Mouse (Mus musculus): ENCODE results near the gene Tifab. TPM values are rescaled to one million over a fixed set of nuclear protein-coding genes. Genes with fewer than 3 reads are reported as not detected.

Gene Tifab
- total RNA-seq, 1 experiment, result 0.13 TPM

DNA sequence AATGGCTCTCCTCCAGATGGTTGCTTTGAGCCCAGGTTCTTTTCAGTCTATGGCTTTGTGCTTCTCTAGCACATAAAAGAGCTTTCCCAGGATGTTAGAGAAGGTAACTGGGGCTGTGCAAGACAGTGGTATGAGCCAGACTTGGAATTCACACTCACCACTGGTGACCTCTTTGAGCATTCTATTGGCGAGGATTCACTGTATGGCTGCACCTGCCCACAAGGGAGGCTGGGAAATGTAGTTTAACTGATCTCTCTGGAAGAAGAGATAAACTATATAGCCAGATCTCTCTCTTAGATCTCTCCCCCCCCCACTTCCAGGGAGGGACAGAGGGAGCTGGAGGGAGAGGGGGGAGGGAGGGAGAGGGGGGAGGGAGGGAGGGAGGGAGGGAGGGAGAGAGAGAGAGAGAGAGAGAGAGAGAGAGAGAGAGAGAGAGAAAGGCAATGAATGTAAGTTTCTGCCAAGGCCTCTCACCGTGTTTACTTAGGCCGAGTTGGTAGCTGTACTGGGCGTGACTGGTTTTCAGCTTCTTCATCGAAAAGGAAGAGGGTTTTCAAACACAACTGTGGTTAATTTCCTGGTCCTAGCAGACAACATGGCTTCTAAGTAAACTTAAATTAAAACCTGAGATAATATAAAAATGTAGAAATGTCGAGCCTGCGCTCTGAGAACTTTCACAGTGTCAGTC lies 25.8 kb downstream of the Tifab start:
- H3K9ac ChIP-seq (ENCODE audit: insufficient read depth, low read depth, low read length, poor library complexity, severe bottlenecking), result no peak overlapping the region
- H3K36me3 ChIP-seq (ENCODE audit: control insufficient read depth, insufficient read depth, low read length, poor library complexity, severe bottlenecking), result no peaks in the 10 kb centered on the region
- TF ChIP-seq ZC3H11A (IDR thresholded peaks at IDR 0.05; ENCODE audit: borderline replicate concordance, low read depth, low read length) (no peak), HCFC1 (IDR thresholded peaks at IDR 0.05; ENCODE audit: borderline replicate concordance, insufficient read depth, low read length) (peak; percentile 63)
- H3K27ac ChIP-seq (ENCODE audit: insufficient read depth, low read depth, low read length, poor library complexity, severe bottlenecking), result no peak overlapping the region
- H3K9me3 ChIP-seq (ENCODE audit: control insufficient read depth, insufficient read depth, low read depth, low read length), result no peaks in the 10 kb centered on the region
- no peak for DNase-seq (ENCODE audit: low read depth, low spot score)
- in situ Hi-C loops (cut with MboI; ENCODE audit: low sequenced_read_pairs in 2 of 2, unreplicated experiment in 2 of 2), result no loop called here
- no peaks in the 10 kb centered on the region for H3K4me1 ChIP-seq (ENCODE audit: control insufficient read depth in 2 of 2, insufficient read depth in 2 of 2, low read length in 2 of 2, poor library complexity in 1 of 2)
- no peak overlapping the region for H3K4me3 ChIP-seq (ENCODE audit: insufficient read depth in 1 of 2, low read depth in 1 of 2, low read length in 2 of 2, poor library complexity in 1 of 2, severe bottlenecking in 1 of 2)

DNA sequence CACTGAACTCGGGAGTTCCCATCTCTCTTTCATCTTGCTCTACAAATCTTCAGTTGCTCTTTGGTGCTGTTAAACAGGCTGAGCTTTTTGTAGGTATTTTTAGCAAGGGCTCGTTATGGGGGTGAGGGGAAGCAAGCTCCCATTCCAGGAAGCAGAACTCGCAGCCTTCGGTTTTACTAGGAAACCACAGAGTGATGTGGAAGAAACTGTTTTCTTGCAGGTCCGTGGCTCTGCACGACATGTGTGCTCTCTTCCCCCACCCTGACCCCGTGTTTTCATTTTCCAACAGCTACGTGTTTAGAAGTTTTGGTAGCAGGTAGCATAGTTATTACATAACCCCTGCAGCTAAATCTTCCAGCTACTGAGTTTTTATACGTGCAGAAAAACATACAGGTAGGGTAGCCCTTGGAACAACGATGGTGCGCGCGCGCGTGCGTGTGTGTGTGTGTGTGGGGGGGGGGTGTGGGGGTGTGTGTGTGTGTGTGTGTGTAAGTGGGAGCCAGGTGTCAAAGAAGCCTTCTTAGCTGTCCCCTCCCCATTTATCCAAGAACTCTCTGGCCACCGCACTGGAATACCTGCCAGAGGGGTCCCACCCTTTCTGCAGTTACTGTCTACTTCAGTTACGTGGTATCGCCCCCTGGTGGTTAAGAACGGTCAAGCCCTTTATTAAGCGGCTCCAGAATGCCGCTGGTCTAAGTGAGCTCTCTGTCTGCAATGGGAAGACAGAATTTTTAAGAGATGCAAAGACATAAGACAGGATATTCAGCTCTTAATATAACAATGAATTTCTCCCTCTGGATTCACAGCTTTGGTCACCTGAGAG lies 27.1 kb downstream of the Tifab start:
- no peak overlapping the region for H3K4me3 ChIP-seq (ENCODE audit: insufficient read depth in 1 of 2, low read depth in 1 of 2, low read length in 2 of 2, poor library complexity in 1 of 2, severe bottlenecking in 1 of 2)
- in situ Hi-C loops (cut with MboI; ENCODE audit: low sequenced_read_pairs in 2 of 2, unreplicated experiment in 2 of 2), result no loop called here

DNA sequence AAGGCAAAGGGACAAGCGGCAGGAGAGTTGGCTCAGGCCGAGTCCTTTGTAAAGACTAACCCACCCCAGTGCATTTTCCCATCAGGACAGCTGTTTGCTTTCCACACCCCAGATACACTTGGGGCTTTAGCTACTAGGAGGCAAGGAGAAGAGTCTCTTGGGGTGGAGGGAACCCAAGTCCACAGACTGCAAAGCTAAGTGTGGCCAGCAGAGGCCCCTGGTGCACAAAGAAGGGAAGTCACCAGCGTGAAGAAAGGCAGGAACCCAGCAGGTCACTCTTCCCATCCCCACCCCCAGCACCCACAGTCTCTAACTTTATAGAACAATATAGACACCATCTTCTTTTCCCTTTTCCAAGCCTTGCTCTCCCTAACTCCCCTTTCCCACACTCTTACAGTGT lies 33.2 kb downstream of the Tifab start:
- H3K36me3 ChIP-seq (ENCODE audit: control insufficient read depth, insufficient read depth, low read length, poor library complexity, severe bottlenecking), result no peaks in the 10 kb centered on the region
- no peak for DNase-seq (ENCODE audit: low read depth, low spot score)
- TF ChIP-seq CHD2 (IDR thresholded peaks at IDR 0.05; ENCODE audit: low read depth, low read length) (no peak), ZC3H11A (IDR thresholded peaks at IDR 0.05; ENCODE audit: borderline replicate concordance, low read depth, low read length) (no peak), ZNF384 (IDR thresholded peaks at IDR 0.05; ENCODE audit: low read depth, low read length) (no peak), HCFC1 (IDR thresholded peaks at IDR 0.05; ENCODE audit: borderline replicate concordance, insufficient read depth, low read length) (no peak), MAFK (IDR thresholded peaks at IDR 0.05; ENCODE audit: insufficient read depth, low read depth, low read length) (no peak)
- H3K4me3 ChIP-seq (ENCODE audit: insufficient read depth in 1 of 2, low read depth in 1 of 2, low read length in 2 of 2, poor library complexity in 1 of 2, severe bottlenecking in 1 of 2), result no peak overlapping the region
- H3K9me3 ChIP-seq (ENCODE audit: control insufficient read depth, insufficient read depth, low read depth, low read length), result no peaks in the 10 kb centered on the region
- in situ Hi-C loops (cut with MboI; ENCODE audit: low sequenced_read_pairs in 2 of 2, unreplicated experiment in 2 of 2), result no loop called here
- H3K9ac ChIP-seq (ENCODE audit: insufficient read depth, low read depth, low read length, poor library complexity, severe bottlenecking), result no peak overlapping the region
- peaks cover 9 to 20% of the 10 kb centered on the region in 2 experiments for H3K4me1 ChIP-seq (ENCODE audit: control insufficient read depth in 2 of 2, insufficient read depth in 2 of 2, low read length in 2 of 2, poor library complexity in 1 of 2)
- H3K27ac ChIP-seq (ENCODE audit: insufficient read depth, low read depth, low read length, poor library complexity, severe bottlenecking), result no peak overlapping the region

More for the DNA sequence above, 27.1 kb downstream of the Tifab start:
- Histone ChIP-seq H3K9ac (ENCODE audit: insufficient read depth, low read depth, low read length, poor library complexity, severe bottlenecking) (no peak overlapping the region), H3K9me3 (ENCODE audit: control insufficient read depth, insufficient read depth, low read depth, low read length) (no peaks in the 10 kb centered on the region), H3K36me3 (ENCODE audit: control insufficient read depth, insufficient read depth, low read length, poor library complexity, severe bottlenecking) (no peaks in the 10 kb centered on the region), H3K4me1 (ENCODE audit: control insufficient read depth in 2 of 2, insufficient read depth in 2 of 2, low read length in 2 of 2, poor library complexity in 1 of 2) (peaks cover 0 to 2% of the 10 kb centered on the region in 2 experiments; a peak in 1 of 4 replicates), H3K27ac (ENCODE audit: insufficient read depth, low read depth, low read length, poor library complexity, severe bottlenecking) (no peak overlapping the region)
- DNase-seq (ENCODE audit: low read depth, low spot score), result peak; percentile 83
- TF ChIP-seq HCFC1 (IDR thresholded peaks at IDR 0.05; ENCODE audit: borderline replicate concordance, insufficient read depth, low read length) (no peak; the same call in 1 of the 2 replicates), ZC3H11A (IDR thresholded peaks at IDR 0.05; ENCODE audit: borderline replicate concordance, low read depth, low read length) (0 out of 2 replicates have a peak, but pooled peaks have one; percentile 19), MAFK (IDR thresholded peaks at IDR 0.05; ENCODE audit: insufficient read depth, low read depth, low read length) (no peak)

DNA sequence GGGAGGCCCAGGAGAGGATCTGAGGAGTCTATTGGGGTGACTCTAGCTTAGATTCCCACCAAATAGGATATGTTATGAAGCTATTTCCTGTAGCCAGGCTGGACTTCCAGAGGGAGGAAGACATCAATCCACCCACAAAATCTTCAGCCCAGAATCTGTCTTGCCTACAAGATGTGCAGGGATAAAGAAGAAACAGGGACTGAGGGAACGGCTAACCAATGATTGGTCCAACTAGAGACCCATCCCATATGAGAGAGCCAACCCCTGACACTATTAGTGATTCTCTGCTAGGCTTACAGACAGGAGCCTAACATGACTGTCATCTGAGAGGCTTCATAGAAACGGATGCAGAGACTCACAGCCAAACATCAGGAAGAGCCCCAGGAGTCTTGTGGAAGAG lies 34.7 kb downstream of the Tifab start:
- no peaks in the 10 kb centered on the region for H3K36me3 ChIP-seq (ENCODE audit: control insufficient read depth, insufficient read depth, low read length, poor library complexity, severe bottlenecking)
- no peak for DNase-seq (ENCODE audit: low read depth, low spot score)
- TF ChIP-seq HCFC1 (IDR thresholded peaks at IDR 0.05; ENCODE audit: borderline replicate concordance, insufficient read depth, low read length) (no peak), CHD2 (IDR thresholded peaks at IDR 0.05; ENCODE audit: low read depth, low read length) (no peak), MAFK (IDR thresholded peaks at IDR 0.05; ENCODE audit: insufficient read depth, low read depth, low read length) (no peak), ZNF384 (IDR thresholded peaks at IDR 0.05; ENCODE audit: low read depth, low read length) (no peak)
- peak overlapping the region; percentile 67; the same call in 1 of the 2 replicates for H3K27ac ChIP-seq (ENCODE audit: insufficient read depth, low read depth, low read length, poor library complexity, severe bottlenecking)
- in situ Hi-C loops (cut with MboI; ENCODE audit: low sequenced_read_pairs in 2 of 2, unreplicated experiment in 2 of 2), result no loop called here
- H3K4me3 ChIP-seq (ENCODE audit: insufficient read depth in 1 of 2, low read depth in 1 of 2, low read length in 2 of 2, poor library complexity in 1 of 2, severe bottlenecking in 1 of 2), result no peak overlapping the region
- no peak overlapping the region for H3K9ac ChIP-seq (ENCODE audit: insufficient read depth, low read depth, low read length, poor library complexity, severe bottlenecking)
- peaks cover 11 to 20% of the 10 kb centered on the region in 2 experiments for H3K4me1 ChIP-seq (ENCODE audit: control insufficient read depth in 2 of 2, insufficient read depth in 2 of 2, low read length in 2 of 2, poor library complexity in 1 of 2)
- no peaks in the 10 kb centered on the region for H3K9me3 ChIP-seq (ENCODE audit: control insufficient read depth, insufficient read depth, low read depth, low read length)

Measured in ES-E14 (cell line).